Mouse (Mus musculus): ENCODE results near the gene Marc2.
A peak's percentile ranks its signal among the peaks of the same experiment; 100 is the strongest.

Gene Marc2

GRCm38 (mm10) chr1:184807627-184808417 is 38.4 kb downstream of the Marc2 start:
- DNase-seq = no peak

GRCm38 (mm10) chr1:184807123-184807522 is 39.1 kb downstream of the Marc2 start:
- DNase-seq = no peak

- DNase-seq = no peak
These were observed 40.5 kb downstream of the Marc2 start for GRCm38 (mm10) chr1:184805749-184806148.

- DNase-seq = peak; percentile 7 to 18
These were observed 52.9 kb downstream of the Marc2 start for GRCm38 (mm10) chr1:184793163-184793876.

GRCm38 (mm10) chr1:184791109-184791508 is 55.1 kb downstream of the Marc2 start:
- peak; percentile 36 to 50 for DNase-seq

GRCm38 (mm10) chr1:184786376-184787151 is 59.7 kb downstream of the Marc2 start:
- no peak for DNase-seq

GRCm38 (mm10) chr1:184783641-184784040 is 62.6 kb downstream of the Marc2 start:
- no peak for DNase-seq

- DNase-seq = no peak
These were observed 64.1 kb downstream of the Marc2 start for GRCm38 (mm10) chr1:184782161-184782513.

- no peak for DNase-seq
These were observed 64.7 kb downstream of the Marc2 start for GRCm38 (mm10) chr1:184781286-184782160.

GRCm38 (mm10) chr1:184778157-184778556 is 68.1 kb downstream of the Marc2 start:
- no peak for DNase-seq

GRCm38 (mm10) chr1:184777061-184777795 is 69.0 kb downstream of the Marc2 start:
- DNase-seq = no peak

GRCm38 (mm10) chr1:184775289-184775688 is 71.0 kb downstream of the Marc2 start:
- DNase-seq = no peak

- no peak for DNase-seq
These were observed 74.4 kb downstream of the Marc2 start for GRCm38 (mm10) chr1:184771891-184772249.

- DNase-seq = peak; percentile 31 to 64
These were observed 74.9 kb downstream of the Marc2 start for GRCm38 (mm10) chr1:184771202-184771890.

GRCm38 (mm10) chr1:184763866-184764265 is 82.4 kb downstream of the Marc2 start:
- no peak for DNase-seq
